Mouse (Mus musculus) bone marrow, adult 2 months (tissue): ENCODE data around the gene Ndrg3.

Source experiments
- CTCF ChIP-seq: fragments of 200-500 bp; IDR thresholded peaks from 2 replicates; pipeline ENCODE4 v1.5.1; 2011; ENCODE audit warnings: low read length, control low read depth; ENCODE audit not compliant: control insufficient read depth, insufficient read depth
- POLR2A ChIP-seq: fragments of 200-500 bp; IDR thresholded peaks from 2 replicates; pipeline ENCODE4 v1.6.1; 2011; ENCODE audit warnings: low read depth, mild to moderate bottlenecking, control low read depth, low read length, borderline replicate concordance; ENCODE audit not compliant: control insufficient read depth

- TF ChIP-seq CTCF (no peak), POLR2A (no peak)
Observed at GRCm38 (mm10) chr2:156968501-156968900, 23.4 kb downstream of the Ndrg3 start.
